Mouse (Mus musculus) mature B cell (primary cell): Measurements from ENCODE around the gene Enc1.

Experiments used
- in situ Hi-C: fragments of 300-500 bp; cut with MboI; formaldehyde crosslinking; loops from 2 replicates; pipeline ENCODE4 v1.14.3; 2019

The Enc1 gene

GRCm38 (mm10) chr13:97282911-97283281 lies 42.0 kb downstream of the Enc1 start:
- in situ Hi-C loops: no loop called here

GRCm38 (mm10) chr13:97287046-97287445 lies 46.1 kb downstream of the Enc1 start:
- in situ Hi-C loops: no loop called here

GRCm38 (mm10) chr13:97290747-97291146 lies 49.8 kb downstream of the Enc1 start:
- in situ Hi-C loops: no loop called here

GRCm38 (mm10) chr13:97291354-97291753 lies 50.4 kb downstream of the Enc1 start:
- in situ Hi-C loops: no loop called here

- in situ Hi-C loops: no loop called here
Observed at GRCm38 (mm10) chr13:97292026-97292425, 51.1 kb downstream of the Enc1 start.

GRCm38 (mm10) chr13:97292451-97293245 lies 51.7 kb downstream of the Enc1 start:
- in situ Hi-C loops: no loop called here

- in situ Hi-C loops: no loop called here
Observed at GRCm38 (mm10) chr13:97295101-97295852, 54.4 kb downstream of the Enc1 start.

GRCm38 (mm10) chr13:97295853-97296219 lies 54.9 kb downstream of the Enc1 start:
- in situ Hi-C loops: no loop called here

- in situ Hi-C loops: no loop called here
Observed at GRCm38 (mm10) chr13:97296281-97296680, 55.4 kb downstream of the Enc1 start.

- in situ Hi-C loops: no loop called here
Observed at GRCm38 (mm10) chr13:97296757-97297156, 55.9 kb downstream of the Enc1 start.

GRCm38 (mm10) chr13:97297418-97298050 lies 56.6 kb downstream of the Enc1 start:
- in situ Hi-C loops: no loop called here

GRCm38 (mm10) chr13:97298896-97299295 lies 58.0 kb downstream of the Enc1 start:
- in situ Hi-C loops: no loop called here

- in situ Hi-C loops: no loop called here
Observed at GRCm38 (mm10) chr13:97299877-97300873, 59.3 kb downstream of the Enc1 start.
